Mouse (Mus musculus): ENCODE measurements around the gene Akip1.

GRCm38 (mm10) chr7:109690961-109691360 lies 12.5 kb upstream of the Akip1 start:
- no peak for TF ChIP-seq POLR2A (IDR thresholded peaks at IDR 0.05; ENCODE audit: insufficient read depth, low read length)
- TF ChIP-seq CTCF (IDR thresholded peaks at IDR 0.05; ENCODE audit: low read depth, low read length), result no peak
- no peak for TF ChIP-seq EP300 (IDR thresholded peaks at IDR 0.05; ENCODE audit: insufficient read depth, low read depth, low read length)
